Mouse (Mus musculus) granulocyte monocyte progenitor cell, adult 5-6 weeks (primary cell): ENCODE data around the gene Mgat4a. TPM values are rescaled to one million over a fixed set of nuclear protein-coding genes. Genes with fewer than 3 reads are reported as not detected.

Source experiments
- ATAC-seq: replicated peaks from 2 replicates; pipeline ENCODE4 v1.8.0; 2016; ENCODE audit warnings: mild to moderate bottlenecking, moderate TSS enrichment, inconsistent platforms; ENCODE audit not compliant: poor library complexity, severe bottlenecking
- total RNA-seq, 2 experiments: library from RNA; stranded (forward) in 1 of 2; stranded (reverse) in 1 of 2; fragments of 200-712, 200-1000 nt in 1 of 2; fragments of >200 nt in 1 of 2; fragmentation: Nextera tagmentation in 1 of 2; gene quantifications; 2 replicates each; pipeline ENCODE4 v1.2.3; 2014 to 2017

The Mgat4a gene
- total RNA-seq (2014; fragmentation: Nextera tagmentation) (11.3 and 12.9 TPM in 2 replicates), total RNA-seq (2017) (12.9 and 16.0 TPM in 2 replicates)

GRCm38 (mm10) chr1:37540810-37541658 is at the start of gene Mgat4a:
Mgat4a (minus strand) TSS chr1:37541016.
- peak; percentile 99 for ATAC-seq

- ATAC-seq: peak; percentile 96
Measured at GRCm38 (mm10) chr1:37585809-37586480, 45.1 kb upstream of the Mgat4a start.

- no peak for ATAC-seq
Measured at GRCm38 (mm10) chr1:37583795-37584464, 43.1 kb upstream of the Mgat4a start.

- no peak for ATAC-seq
Measured at GRCm38 (mm10) chr1:37583167-37583566, 42.4 kb upstream of the Mgat4a start.

GRCm38 (mm10) chr1:37579686-37580085 is 38.9 kb upstream of the Mgat4a start:
- no peak for ATAC-seq

- ATAC-seq: no peak
Measured at GRCm38 (mm10) chr1:37572528-37573272, 31.9 kb upstream of the Mgat4a start.

GRCm38 (mm10) chr1:37568379-37568778 is 27.6 kb upstream of the Mgat4a start:
- ATAC-seq: no peak

- no peak for ATAC-seq
Measured at GRCm38 (mm10) chr1:37566754-37567153, 25.9 kb upstream of the Mgat4a start.

GRCm38 (mm10) chr1:37566344-37566743 is 25.5 kb upstream of the Mgat4a start:
- ATAC-seq: no peak

GRCm38 (mm10) chr1:37565396-37565795 is 24.6 kb upstream of the Mgat4a start:
- no peak for ATAC-seq

- ATAC-seq: peak; percentile 87
Measured at GRCm38 (mm10) chr1:37561955-37562354, 21.1 kb upstream of the Mgat4a start.

- no peak for ATAC-seq
Measured at GRCm38 (mm10) chr1:37560356-37560755, 19.5 kb upstream of the Mgat4a start.

GRCm38 (mm10) chr1:37551986-37552385 is 11.2 kb upstream of the Mgat4a start:
- no peak for ATAC-seq

- no peak for ATAC-seq
Measured at GRCm38 (mm10) chr1:37549501-37549900, 8.7 kb upstream of the Mgat4a start.

- ATAC-seq: peak; percentile 78
Measured at GRCm38 (mm10) chr1:37546398-37547051, 5.7 kb upstream of the Mgat4a start.

- no peak for ATAC-seq
Measured at GRCm38 (mm10) chr1:37544251-37544650, 3.4 kb upstream of the Mgat4a start.

- no peak for ATAC-seq
Measured at GRCm38 (mm10) chr1:37543057-37543456, 2.2 kb upstream of the Mgat4a start.

- ATAC-seq: no peak
Measured at GRCm38 (mm10) chr1:37539968-37540809, 627 bp downstream of the Mgat4a start.
